Mouse (Mus musculus) embryonic fibroblast, embryonic 13.5 days (primary cell): Measurements from ENCODE around the gene Ddah1.

Experiments used
- CTCF ChIP-seq: IDR thresholded peaks from 2 replicates; pipeline ENCODE4 v1.5.1; 2011; ENCODE audit warnings: mild to moderate bottlenecking, control low read depth, low read length, moderate library complexity, borderline replicate concordance; ENCODE audit not compliant: insufficient read depth
- POLR2A ChIP-seq: IDR thresholded peaks from 2 replicates; pipeline ENCODE4 v1.6.1; 2011; ENCODE audit warnings: low read depth, mild to moderate bottlenecking, control low read depth, low read length, moderate library complexity

GRCm38 (mm10) chr3:145854427-145854826 is 96.0 kb downstream of the Ddah1 start:
- TF ChIP-seq POLR2A (no peak), CTCF (no peak)
